Mouse (Mus musculus): ENCODE measurements around the gene Pdxdc1.

DNA sequence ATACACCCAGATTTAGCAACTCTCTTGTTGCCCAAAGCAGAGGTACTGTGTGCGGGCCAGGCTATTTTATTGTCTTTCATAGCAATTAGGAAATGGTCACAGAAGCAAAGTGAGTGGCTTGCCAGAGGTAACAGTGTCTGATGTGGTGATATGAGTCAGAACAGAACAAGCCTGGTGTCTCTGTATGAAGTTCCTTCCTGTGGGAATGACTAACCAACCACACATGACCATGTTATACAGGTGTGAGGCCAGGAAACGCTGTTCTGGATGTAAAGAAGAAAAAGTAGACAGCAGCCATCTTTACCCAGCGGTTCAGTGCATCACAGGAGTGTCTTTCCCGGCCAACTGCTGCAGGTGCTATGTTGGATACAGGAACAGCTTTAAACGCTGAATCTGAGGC, 57.9 kb downstream of the Pdxdc1 start:
- TF ChIP-seq CTCF (IDR thresholded peaks at IDR 0.05; ENCODE audit: control insufficient read depth, insufficient read depth, insufficient read length) (no peak), MAX (IDR thresholded peaks at IDR 0.05) (no peak), CEBPB (IDR thresholded peaks at IDR 0.05; ENCODE audit: low read depth) (no peak), MYOD1 (IDR thresholded peaks at IDR 0.05; ENCODE audit: control insufficient read depth, insufficient read length, low read depth) (no peak), USF1 (IDR thresholded peaks at IDR 0.05; ENCODE audit: low read depth) (no peak), MYOG (IDR thresholded peaks at IDR 0.05; ENCODE audit: control insufficient read depth, extremely low read depth, insufficient read length) (no peak)
